Mouse (Mus musculus) c-Kit-negative CD71-positive TER-119-positive erythroid progenitor cells, embryonic 14.5 days (primary cell): ENCODE results near the gene Mmab.

ENCODE experiments used
- DNase-seq: peaks from one replicate; pipeline ENCODE4 v3.0.0-alpha.2; 2013; ENCODE audit warnings: low read depth, low spot score

The Mmab gene

DNA sequence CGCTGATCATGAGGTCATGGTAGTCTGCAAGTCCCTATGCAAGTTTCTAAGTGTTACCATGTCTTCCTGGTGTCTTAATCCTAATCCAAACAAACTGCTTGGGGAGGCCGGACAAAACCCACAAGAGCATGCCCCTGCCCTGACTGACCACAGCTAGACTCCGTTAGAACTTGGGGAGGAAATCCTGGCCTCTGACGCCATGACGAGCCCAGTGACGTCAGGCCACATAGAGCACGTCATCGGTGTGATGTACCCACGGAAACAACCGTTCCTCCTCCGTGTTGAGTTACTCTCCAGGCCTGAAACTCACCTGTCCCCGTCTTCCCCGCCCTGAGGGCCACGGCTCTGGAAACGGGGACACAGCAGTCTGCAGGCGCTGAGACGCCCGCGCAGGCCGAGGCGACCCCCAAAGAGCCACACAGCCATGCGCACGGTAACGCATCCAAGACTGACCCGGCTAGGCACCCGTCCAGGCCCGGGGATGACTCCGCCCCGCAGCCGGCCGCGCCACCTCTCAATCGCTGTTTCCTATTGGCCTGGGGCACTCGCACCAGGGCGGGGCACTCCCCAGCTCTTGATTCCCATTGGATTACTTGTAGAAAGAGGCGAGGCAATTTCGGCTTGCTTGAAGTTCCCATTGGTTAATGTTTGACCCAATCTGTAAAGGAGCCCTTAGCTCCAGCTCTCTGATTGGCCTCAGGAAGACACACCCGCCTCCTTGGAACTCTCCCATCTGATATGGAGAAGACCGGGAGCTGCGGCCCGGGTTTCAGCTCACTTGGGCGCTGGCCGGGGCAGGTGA lies at the start of gene Mmab, which contains the start of gene Mvk:
Gene Mmab, minus strand, starts transcription at position 495 of the 802 bp plus-strand sequence.
Gene Mvk, plus strand, starts transcription at position 704 of the 802 bp plus-strand sequence.
- peak; percentile 93 for DNase-seq

DNA sequence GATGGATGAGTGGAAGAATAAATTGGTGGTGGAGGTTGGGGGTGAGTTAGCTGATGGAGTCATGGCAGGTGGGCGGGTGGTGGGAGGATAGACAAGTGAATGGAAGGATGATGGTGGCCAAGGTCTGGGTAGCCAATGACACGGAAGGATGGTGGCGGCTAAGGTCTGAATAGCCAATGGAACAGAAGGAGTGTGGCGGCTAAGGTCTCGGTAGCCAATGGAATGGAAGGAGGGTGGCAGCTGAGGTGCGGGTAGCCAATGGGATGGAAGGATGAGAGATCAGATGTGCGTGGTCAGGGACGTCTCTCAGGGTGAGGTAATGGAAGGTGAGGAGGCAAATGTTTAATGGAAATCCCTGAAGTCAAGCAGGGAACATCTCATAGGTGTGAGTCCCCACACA lies 46.4 kb upstream of the Mmab start:
- no peak for DNase-seq

GRCm38 (mm10) chr5:114489570-114489969 lies 45.7 kb upstream of the Mmab start:
- no peak for DNase-seq

DNA sequence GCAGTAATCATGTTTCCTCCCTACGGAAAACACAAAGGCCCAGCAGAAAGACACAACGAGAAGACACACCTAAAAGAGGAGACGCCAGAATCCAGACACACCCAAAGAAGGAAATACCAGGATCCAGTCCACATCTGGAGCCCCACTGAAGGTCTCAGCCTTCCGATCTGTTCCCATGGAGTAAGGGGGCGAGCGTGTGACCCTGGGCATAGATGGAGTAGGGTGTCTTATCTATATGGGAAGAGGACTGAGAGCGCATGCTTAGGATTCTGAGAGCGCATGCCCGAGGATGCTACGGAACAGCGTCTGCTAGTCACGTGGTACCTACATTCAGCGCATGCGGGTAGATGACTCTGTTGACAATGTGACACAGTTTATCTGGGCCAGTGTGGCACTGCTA lies 41.8 kb upstream of the Mmab start:
- DNase-seq = no peak

GRCm38 (mm10) chr5:114482587-114483011 lies 38.7 kb upstream of the Mmab start:
- no peak for DNase-seq

- DNase-seq = no peak
Observed at GRCm38 (mm10) chr5:114478267-114478666, 34.4 kb upstream of the Mmab start.

DNA sequence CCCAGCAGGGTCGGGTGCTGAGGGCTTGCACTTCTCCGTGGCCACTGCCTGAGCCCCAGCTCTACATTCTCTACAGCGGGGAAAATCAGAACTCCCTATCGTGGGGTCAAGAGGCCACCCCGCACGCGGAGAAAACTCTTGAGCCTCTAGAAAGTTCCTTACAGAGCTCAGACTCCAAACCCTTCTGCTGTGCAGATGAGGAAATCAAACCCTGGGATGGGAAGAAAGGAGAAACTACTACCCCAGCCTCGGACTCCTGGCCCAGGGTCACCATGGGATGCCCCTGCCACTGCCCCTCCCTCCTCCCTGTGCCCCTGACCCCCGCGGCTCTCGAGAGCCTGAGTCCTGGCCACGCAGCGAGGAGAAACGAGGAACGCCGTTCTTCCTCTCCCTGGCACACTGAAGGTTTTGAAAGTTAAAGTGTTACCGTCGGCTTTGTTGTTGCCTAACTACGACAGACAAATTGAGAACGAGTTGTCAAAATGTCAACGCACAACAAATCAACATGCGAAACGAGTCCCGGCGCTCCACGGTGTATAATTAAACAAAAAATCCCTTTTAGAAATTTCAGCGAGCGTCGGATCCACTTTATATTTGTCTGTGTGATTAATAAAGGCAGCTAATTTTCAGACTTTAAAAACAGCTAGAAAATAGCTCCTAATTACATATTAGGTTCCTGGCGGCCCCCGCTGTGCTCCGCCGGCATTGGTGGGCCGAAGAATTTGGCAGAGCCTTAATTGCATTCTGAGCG lies 31.1 kb upstream of the Mmab start:
- no peak for DNase-seq

DNA sequence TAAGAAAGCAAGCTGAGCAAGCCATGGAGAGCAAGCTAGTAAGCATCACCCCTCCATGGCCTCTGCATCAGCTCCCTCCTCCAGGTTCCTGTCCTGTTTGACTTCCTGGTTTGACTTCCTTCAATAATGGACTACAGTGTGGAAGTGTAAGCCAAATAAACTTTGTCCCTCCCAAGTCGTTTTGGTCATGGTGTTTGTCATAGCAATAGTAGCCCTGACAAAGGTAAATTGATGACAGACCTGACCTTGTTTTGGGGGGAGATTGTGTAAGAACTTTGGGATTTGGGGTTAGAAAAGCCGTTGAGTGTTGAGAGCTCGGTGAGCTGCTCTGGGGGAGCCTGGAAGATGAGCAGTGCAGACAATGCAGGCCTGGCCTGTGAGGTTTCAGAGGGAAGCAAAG lies 26.5 kb upstream of the Mmab start:
- no peak for DNase-seq

DNA sequence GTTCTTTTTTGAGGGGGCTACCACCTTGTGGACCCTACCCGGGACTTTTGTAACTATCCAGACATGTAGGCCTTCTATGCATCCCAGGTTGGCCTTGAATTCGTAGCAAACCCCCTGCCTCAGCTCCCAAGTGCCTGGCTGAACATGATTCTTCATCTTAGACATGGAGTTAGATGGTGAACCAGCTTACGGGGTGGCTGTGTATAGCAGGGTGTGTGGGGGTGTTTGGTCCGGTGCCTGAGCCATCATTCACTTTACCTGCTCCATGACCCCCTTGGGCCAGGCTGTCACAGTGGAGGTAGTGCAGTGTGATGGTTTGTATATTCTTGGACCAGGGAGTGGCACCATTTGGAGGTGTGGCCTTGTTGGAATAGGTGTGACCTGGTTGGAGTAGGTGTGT lies 24.1 kb upstream of the Mmab start:
- DNase-seq = no peak

DNA sequence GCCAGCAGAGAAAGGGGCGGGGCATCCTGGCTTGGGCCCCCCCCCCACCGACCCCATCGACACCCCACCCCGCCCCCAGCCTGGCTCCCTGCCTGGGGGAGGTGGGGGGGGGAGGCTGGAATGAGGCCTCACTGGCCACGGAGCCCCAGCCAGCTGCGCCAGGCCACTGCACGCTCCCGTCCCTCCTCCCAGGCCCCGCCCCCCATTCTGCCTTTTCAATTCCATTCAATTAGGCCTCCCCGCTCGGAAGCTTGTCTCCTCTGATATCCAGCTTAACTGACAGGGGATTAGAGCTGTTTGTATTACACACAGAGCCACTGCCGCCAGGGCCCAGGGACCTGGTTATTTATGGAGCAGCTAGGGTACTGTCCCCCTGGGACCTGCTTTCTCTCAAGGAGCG lies 23.6 kb upstream of the Mmab start:
- no peak for DNase-seq

GRCm38 (mm10) chr5:114467019-114467418 lies 23.2 kb upstream of the Mmab start:
- DNase-seq = no peak

GRCm38 (mm10) chr5:114465641-114466040 lies 21.8 kb upstream of the Mmab start:
- DNase-seq = no peak

- DNase-seq = no peak
Observed at GRCm38 (mm10) chr5:114464561-114464960, 20.7 kb upstream of the Mmab start.

DNA sequence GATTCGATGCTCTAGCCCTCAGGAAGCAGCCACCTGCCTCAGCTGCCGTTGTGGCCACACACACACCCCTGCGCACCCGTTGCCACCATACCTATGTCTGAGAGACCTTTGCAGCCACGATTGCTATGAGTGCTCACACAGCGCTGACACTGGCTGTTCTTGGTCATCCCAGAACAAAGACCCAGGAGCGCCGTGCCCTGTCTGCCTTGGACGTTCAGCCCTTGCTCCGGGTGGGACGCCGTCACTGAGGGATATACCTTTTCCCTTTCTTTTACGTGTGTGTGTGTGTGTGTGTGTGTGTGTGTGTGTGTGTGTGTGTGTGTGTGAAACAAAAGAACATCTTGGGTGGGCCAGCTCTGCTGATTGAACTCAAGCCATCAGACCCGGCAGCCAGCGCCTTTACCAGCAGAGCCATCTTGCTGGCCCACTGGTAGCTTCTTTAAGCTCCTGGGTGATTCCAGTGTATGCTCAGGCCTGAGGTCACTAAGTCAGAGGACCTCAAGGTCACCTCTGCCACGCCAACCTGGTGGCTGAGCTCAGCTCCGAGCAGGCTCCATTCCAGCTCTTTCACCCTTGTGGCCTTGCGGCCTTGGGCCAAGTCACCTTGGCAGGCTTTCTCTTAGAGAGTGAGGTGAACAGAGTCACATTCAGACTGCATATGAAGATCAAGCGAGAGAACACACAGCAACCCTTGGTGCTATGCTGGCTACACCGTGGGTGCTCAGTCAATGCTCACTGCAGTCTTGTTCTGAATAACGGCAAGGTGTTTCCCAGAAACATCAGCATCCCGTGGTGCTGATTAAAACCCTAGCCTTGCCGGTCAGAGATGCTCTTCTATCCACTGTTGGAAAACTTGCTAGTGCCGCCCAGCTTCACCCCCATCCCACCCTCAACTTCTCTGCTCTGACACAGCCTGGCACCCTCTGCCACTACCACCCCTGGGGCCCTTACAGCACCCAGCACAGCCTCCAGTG lies 18.5 kb upstream of the Mmab start:
- no peak for DNase-seq

- peak; percentile 20 for DNase-seq
Observed at GRCm38 (mm10) chr5:114461238-114461637, 17.4 kb upstream of the Mmab start.

DNA sequence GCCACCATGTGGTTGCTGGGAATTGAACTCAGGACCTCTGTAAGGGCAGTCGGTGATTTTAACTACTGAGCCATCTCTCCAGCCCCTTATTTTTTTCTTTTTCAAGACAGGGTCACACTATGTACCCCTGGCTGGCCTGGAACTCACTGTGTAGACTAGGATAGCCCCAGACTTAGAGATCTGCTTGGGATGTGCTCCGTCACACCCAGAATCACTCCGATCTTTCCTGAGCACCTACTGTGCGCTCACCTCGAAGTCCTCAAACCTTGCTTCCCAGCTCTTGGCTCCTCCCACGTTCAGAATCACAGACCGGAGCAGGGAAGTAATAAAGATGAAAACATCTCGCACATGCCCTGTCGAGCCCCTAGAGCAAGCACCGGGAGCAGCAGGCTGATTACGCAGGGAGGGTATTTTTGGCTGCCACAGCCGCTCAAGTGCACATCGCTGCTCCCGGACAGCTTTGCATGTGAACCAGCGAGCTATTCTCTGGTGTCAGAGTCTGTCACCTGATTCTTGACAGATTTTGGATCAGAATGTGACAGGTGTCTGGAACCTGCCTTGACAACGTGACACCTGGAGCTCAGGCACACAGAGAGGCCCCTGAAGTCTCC lies 13.2 kb upstream of the Mmab start:
- no peak for DNase-seq

DNA sequence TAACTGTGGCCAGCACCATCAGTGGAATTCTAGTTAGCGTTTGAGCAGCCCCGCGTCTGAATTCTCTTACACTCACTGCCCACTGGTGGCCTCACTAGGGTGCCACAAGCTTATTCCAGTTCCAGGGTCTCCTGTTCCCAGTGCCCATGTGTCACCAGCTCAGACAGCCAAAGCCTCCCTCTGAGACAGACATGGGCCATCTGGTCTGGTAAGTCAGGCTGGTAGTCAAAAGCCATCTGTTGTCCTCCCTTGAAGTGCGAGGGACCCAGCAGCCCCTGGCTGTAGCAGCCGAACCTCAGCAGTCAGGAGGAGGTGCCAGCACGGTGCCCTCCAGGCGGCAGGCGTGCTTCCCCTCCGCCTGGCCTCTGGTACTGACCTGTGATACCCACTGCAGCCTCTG lies 12.4 kb upstream of the Mmab start:
- no peak for DNase-seq

DNA sequence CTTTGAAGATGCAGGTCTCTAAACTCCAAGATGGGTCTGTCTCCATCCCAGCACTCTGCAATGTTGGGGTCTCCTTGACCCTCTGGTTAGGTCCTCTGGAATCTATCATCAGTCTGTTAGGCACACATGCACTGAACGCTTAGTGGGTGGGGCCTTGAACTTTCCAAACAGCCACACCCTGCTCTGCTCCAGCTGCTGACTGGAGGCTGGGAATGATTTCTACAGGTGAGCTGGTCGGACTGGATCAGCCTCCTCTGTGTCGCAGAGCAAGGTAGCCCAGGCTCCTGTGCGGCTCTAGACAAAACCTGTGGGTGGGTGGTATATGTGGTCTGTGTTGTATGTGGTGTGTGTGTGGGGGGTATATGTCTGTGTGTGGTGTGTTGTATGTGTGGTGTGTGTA lies 5.2 kb upstream of the Mmab start:
- DNase-seq = no peak

DNA sequence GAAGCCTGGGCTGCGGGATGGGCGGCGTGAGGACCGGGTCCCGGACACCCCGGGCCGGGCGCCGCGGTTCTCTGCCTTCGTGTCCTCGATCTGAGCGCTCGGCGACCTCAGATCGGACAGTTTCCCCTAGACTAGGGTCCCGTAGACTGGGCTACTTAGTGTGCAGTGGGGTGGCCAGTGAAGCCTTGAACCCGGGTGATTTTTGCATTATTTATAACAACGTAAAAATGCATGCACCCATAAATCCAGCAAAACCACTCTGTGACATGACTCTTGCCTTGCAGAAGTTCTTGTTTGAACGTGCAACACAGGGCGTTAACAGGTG lies 470 bp upstream of the Mmab start:
- DNase-seq = no peak

- DNase-seq = no peak
Observed at GRCm38 (mm10) chr5:114435588-114435987, 8.3 kb downstream of the Mmab start.

DNA sequence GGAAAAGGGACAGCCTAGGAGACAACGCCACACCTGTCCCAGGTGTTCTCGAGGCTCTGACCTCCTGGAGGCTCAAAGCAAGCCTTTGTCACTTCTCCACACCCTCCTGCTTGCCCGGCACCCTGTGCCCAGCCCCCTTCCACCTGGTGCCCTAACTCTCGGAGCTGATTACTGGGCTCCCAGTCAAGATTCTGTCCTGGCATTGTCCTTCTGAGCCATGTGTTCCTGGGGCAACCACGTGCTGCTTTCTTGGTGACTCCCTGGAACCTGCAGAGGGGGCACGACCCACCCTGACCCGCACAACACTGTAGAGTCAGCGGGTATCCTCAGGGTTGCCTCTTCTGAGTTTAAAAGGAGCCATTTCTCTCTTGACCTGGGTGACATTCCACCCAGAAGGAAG lies 9.5 kb downstream of the Mmab start:
- DNase-seq = no peak

DNA sequence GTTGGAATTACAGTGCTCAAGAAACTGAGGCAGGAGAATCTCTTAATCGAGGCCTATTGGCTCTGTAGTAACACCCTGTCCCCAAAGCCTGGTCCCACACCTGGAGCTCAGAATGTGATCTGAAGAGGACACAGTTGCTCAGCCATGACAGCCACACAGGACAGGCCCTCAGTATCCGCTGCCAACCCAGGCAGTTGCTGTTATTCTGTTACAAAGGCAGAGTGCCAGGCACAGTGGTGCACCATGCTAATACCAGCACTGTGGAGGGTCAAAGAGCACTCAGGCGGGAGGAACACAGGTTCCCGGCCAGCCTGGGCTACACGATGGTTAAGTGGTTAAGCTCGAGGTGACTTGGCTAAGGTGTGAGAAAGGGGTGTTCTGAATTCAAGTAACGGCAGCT lies 14.1 kb downstream of the Mmab start:
- no peak for DNase-seq
